Mouse (Mus musculus) limb, embryonic 10.5 days (tissue): Measurements from ENCODE around the gene Id3. TPM values are rescaled to one million over a fixed set of nuclear protein-coding genes. Genes with fewer than 3 reads are reported as not detected.

Source experiments
- DNase-seq: peaks from one replicate; pipeline ENCODE4 v3.0.0-alpha.2; 2017; ENCODE audit warnings: low spot score
- H3K27ac ChIP-seq: fragments of 300-500 bp; sonication (generic); 2 replicates; pipeline ENCODE4 v1.5.1; 2016; ENCODE audit warnings: mild to moderate bottlenecking
- H3K27me3 ChIP-seq: fragments of 300-500 bp; sonication (generic); 2 replicates; pipeline ENCODE4 v1.6.1; 2016; ENCODE audit warnings: low read depth, mild to moderate bottlenecking; ENCODE audit not compliant: poor library complexity, severe bottlenecking
- H3K36me3 ChIP-seq: fragments of 300-500 bp; sonication (generic); 2 replicates; pipeline ENCODE4 v1.6.1; 2016; ENCODE audit warnings: mild to moderate bottlenecking, moderate library complexity
- H3K4me1 ChIP-seq: fragments of 300-500 bp; sonication (generic); 2 replicates; pipeline ENCODE4 v1.6.1; 2016
- H3K4me3 ChIP-seq: fragments of 300-500 bp; sonication (generic); 2 replicates; pipeline ENCODE4 v1.5.1; 2016; ENCODE audit warnings: mild to moderate bottlenecking, moderate library complexity
- H3K9me3 ChIP-seq: fragments of 300-500 bp; sonication (generic); replicated peaks from 2 replicates; pipeline ENCODE4 v1.6.1; 2016; ENCODE audit warnings: mild to moderate bottlenecking
- WGBS: fragments of 180-500 bp; shearing (Covaris S2); methylation state at CpG from one replicate; pipeline ENCODE4 v1.1.7; 2016; 5-methylcytosine and 5-hydroxymethylcytosine counted together
- polyA plus RNA-seq: library from polyadenylated mRNA; unstranded; fragments of >200 nt; fragmentation: Nextera tagmentation; extraction: Ambion mirVana; gene quantifications from 2 replicates; pipeline ENCODE4 v1.2.1, GENCODE M21; 2016

Id3 gene
- polyA plus RNA-seq, 1 experiment from 2014 or later, result 475 TPM

GRCm38 (mm10) chr4:136193571-136193970, 50.3 kb downstream of the Id3 start:
- 83% methylated on average over 3 of the region's 3 CpGs for WGBS
- no peaks in the 10 kb centered on the region for H3K9me3 ChIP-seq
- no peak for DNase-seq
- H3K27ac ChIP-seq, result no peak overlapping the region
- peaks cover 51% of the 10 kb centered on the region for H3K36me3 ChIP-seq
- H3K4me1 ChIP-seq, result peaks cover 6% of the 10 kb centered on the region; the same call in 1 of the 2 replicates
- H3K4me3 ChIP-seq, result no peak overlapping the region
- H3K27me3 ChIP-seq, result no peaks in the 10 kb centered on the region

DNA sequence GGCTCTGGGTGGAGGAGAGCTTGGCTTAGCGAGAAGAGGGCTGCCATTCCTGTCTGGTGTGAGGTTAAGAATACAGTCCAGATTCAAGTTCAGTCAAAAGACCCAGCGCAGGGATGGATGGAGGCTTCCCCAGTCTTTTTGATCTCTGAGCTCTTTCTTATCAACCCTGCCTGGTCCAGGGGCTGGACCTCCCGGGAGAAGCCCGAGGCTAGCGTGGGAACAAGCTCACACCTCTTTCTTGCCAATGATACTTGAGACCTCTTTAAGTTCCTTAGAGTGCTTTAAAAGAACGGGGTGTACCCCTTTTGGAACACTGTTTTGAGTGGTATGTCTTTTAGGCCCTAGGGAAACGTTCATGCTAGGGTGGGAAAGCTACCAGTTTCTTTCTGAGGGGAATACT, 51.7 kb downstream of the Id3 start:
- 51% methylated on average over 7 of the region's 7 CpGs for WGBS
- DNase-seq, result no peak
- no peaks in the 10 kb centered on the region for H3K9me3 ChIP-seq
- H3K27ac ChIP-seq, result no peak overlapping the region
- peaks cover 41% of the 10 kb centered on the region for H3K36me3 ChIP-seq
- H3K4me3 ChIP-seq, result no peak overlapping the region
- peaks cover 6% of the 10 kb centered on the region; the same call in 1 of the 2 replicates for H3K4me1 ChIP-seq
- no peaks in the 10 kb centered on the region for H3K27me3 ChIP-seq

Other genes with a start within 250 kb of the Id3 start
- gene Cnr2, start 248.1 kb upstream of the Id3 start, polyA plus RNA-seq, result 0.38 and 0.53 TPM in 2 replicates
- gene Fuca1, start 222.8 kb upstream of the Id3 start, polyA plus RNA-seq, result 42.5 and 52.3 TPM in 2 replicates
- 68.4 and 78.9 TPM in 2 replicates for gene Hmgcl, start 197.0 kb upstream of the Id3 start, polyA plus RNA-seq
- gene Gale, start 179.8 kb upstream of the Id3 start, polyA plus RNA-seq, result 38.7 and 39.2 TPM in 2 replicates
- gene Lypla2, start 170.9 kb upstream of the Id3 start, polyA plus RNA-seq, result 199 and 214 TPM in 2 replicates
- 73.2 and 73.6 TPM in 2 replicates for gene Pithd1, start 156.2 kb upstream of the Id3 start, polyA plus RNA-seq
- 33.2 and 38.9 TPM in 2 replicates for gene Eloa, start 121.7 kb upstream of the Id3 start, polyA plus RNA-seq
- 510 and 589 TPM in 2 replicates for gene Rpl11, start 90.1 kb upstream of the Id3 start, polyA plus RNA-seq
- gene E2f2, start 28.9 kb downstream of the Id3 start, polyA plus RNA-seq, result 6.4 and 7.3 TPM in 2 replicates
- 2.3 and 3.7 TPM in 2 replicates for gene Asap3, start 62.9 kb downstream of the Id3 start, polyA plus RNA-seq
- 1.5 and 1.8 TPM in 2 replicates for gene Tcea3, start 104.2 kb downstream of the Id3 start, polyA plus RNA-seq
- 20.2 and 24.6 TPM in 2 replicates for gene Zfp46, start 141.2 kb downstream of the Id3 start, polyA plus RNA-seq
- 219 and 255 TPM in 2 replicates for gene Hnrnpr, start 167.4 kb downstream of the Id3 start, polyA plus RNA-seq